Mouse (Mus musculus): Measurements from ENCODE around the gene Fn1. TPM values are rescaled to one million over a fixed set of nuclear protein-coding genes. Genes with fewer than 3 reads are reported as not detected.

The Fn1 gene
- polyA plus RNA-seq, 1 experiment from 2014 or later = 141 TPM

- WGBS = 91% methylated on average over 11 of the region's 11 CpGs
- Histone ChIP-seq H3K27me3 (no peaks in the 10 kb centered on the region), H3K4me1 (no peaks in the 10 kb centered on the region), H3K4me2 (no peak overlapping the region), H3K9me3 (no peaks in the 10 kb centered on the region), H3K36me3 (peaks cover 83% of the 10 kb centered on the region), H3K4me3 (no peak overlapping the region), H3K27ac (no peak overlapping the region), H3K9ac (no peak overlapping the region)
- ATAC-seq (ENCODE audit: borderline replicate concordance, extremely low read depth, low FRiP score, low TSS enrichment) = no peak
These were observed 63.0 kb downstream of the Fn1 start for GRCm38 (mm10) chr1:71590038-71590437.

DNA sequence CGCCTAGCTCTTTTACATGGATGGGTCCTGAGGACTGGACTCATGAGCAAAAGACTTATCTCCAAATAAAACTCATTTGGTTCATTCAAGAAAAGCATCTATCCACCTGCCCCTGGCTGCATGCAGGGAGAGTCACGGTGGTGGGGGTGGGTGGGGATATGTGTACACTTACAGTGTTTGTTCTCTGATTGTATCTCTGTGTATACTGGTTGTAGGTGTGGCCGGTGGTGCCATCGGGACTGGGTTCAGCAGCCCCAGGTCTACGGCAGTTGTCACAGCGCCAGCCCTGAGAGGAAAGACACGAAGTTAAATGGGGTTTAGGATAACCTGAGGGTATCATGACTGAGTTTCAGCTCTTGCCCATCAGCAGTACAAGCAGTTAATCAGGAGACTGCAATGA lies 66.3 kb downstream of the Fn1 start:
- Histone ChIP-seq H3K27me3 (no peaks in the 10 kb centered on the region), H3K36me3 (peaks cover 56% of the 10 kb centered on the region), H3K4me1 (no peaks in the 10 kb centered on the region), H3K9me3 (no peaks in the 10 kb centered on the region), H3K9ac (no peak overlapping the region), H3K27ac (no peak overlapping the region), H3K4me2 (no peak overlapping the region), H3K4me3 (no peak overlapping the region)
- no peak for ATAC-seq (ENCODE audit: borderline replicate concordance, extremely low read depth, low FRiP score, low TSS enrichment)
- 85% methylated on average over 7 of the region's 7 CpGs for WGBS

GRCm38 (mm10) chr1:71583900-71584299 lies 69.1 kb downstream of the Fn1 start:
- no peak overlapping the region for H3K27ac ChIP-seq
- H3K4me2 ChIP-seq = no peak overlapping the region
- H3K27me3 ChIP-seq = no peaks in the 10 kb centered on the region
- H3K36me3 ChIP-seq = peaks cover 41% of the 10 kb centered on the region
- H3K9me3 ChIP-seq = no peaks in the 10 kb centered on the region
- WGBS = 77% methylated on average over 7 of the region's 7 CpGs
- ATAC-seq (ENCODE audit: borderline replicate concordance, extremely low read depth, low FRiP score, low TSS enrichment) = no peak
- H3K4me3 ChIP-seq = no peak overlapping the region
- no peaks in the 10 kb centered on the region for H3K4me1 ChIP-seq
- H3K9ac ChIP-seq = no peak overlapping the region

DNA sequence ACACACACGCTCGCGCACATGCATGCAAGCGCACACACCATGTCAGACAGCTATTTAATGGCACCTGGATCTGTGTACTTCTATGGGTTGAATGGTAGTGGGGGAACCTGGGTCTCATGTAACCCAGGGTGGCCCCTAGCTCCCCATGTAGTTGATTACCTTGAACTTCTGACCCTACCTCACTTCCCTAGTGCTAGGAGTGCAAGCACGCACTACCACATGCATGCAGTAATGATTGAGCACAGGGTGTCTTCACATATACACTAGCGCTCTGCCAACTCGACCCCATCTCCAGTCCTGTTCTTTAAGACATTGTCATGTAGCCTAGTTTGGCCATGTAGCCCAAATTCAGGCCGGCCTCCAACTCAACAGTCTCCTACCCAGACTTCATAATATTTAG lies 69.7 kb downstream of the Fn1 start:
- Histone ChIP-seq H3K36me3 (peaks cover 44% of the 10 kb centered on the region), H3K4me1 (no peaks in the 10 kb centered on the region), H3K27me3 (no peaks in the 10 kb centered on the region), H3K27ac (no peak overlapping the region), H3K9me3 (no peaks in the 10 kb centered on the region), H3K4me2 (no peak overlapping the region), H3K9ac (no peak overlapping the region), H3K4me3 (no peak overlapping the region)
- no peak for ATAC-seq (ENCODE audit: borderline replicate concordance, extremely low read depth, low FRiP score, low TSS enrichment)
- WGBS = 93% methylated on average over 8 of the region's 8 CpGs

- WGBS = 90% methylated on average over 12 of the region's 12 CpGs
- H3K9me3 ChIP-seq = no peaks in the 10 kb centered on the region
- H3K27me3 ChIP-seq = no peaks in the 10 kb centered on the region
- peaks cover 46% of the 10 kb centered on the region for H3K36me3 ChIP-seq
- no peak overlapping the region for H3K9ac ChIP-seq
- H3K4me3 ChIP-seq = no peak overlapping the region
- no peaks in the 10 kb centered on the region for H3K4me1 ChIP-seq
- H3K27ac ChIP-seq = no peak overlapping the region
- no peak for ATAC-seq (ENCODE audit: borderline replicate concordance, extremely low read depth, low FRiP score, low TSS enrichment)
- no peak overlapping the region for H3K4me2 ChIP-seq
These were observed 72.6 kb downstream of the Fn1 start for GRCm38 (mm10) chr1:71580408-71580807.

GRCm38 (mm10) chr1:71579526-71579925 lies 73.5 kb downstream of the Fn1 start:
- ATAC-seq (ENCODE audit: borderline replicate concordance, extremely low read depth, low FRiP score, low TSS enrichment) = no peak
- Histone ChIP-seq H3K27me3 (no peaks in the 10 kb centered on the region), H3K27ac (no peak overlapping the region), H3K4me1 (no peaks in the 10 kb centered on the region), H3K4me3 (no peak overlapping the region), H3K9ac (no peak overlapping the region), H3K36me3 (peaks cover 50% of the 10 kb centered on the region), H3K4me2 (no peak overlapping the region), H3K9me3 (no peaks in the 10 kb centered on the region)
- 94% methylated on average over 4 of the region's 4 CpGs for WGBS

- no peak for ATAC-seq (ENCODE audit: borderline replicate concordance, extremely low read depth, low FRiP score, low TSS enrichment)
- no peaks in the 10 kb centered on the region for H3K27me3 ChIP-seq
- H3K4me1 ChIP-seq = no peaks in the 10 kb centered on the region
- H3K4me3 ChIP-seq = no peak overlapping the region
- no peak overlapping the region for H3K4me2 ChIP-seq
- H3K9me3 ChIP-seq = no peaks in the 10 kb centered on the region
- no peak overlapping the region for H3K9ac ChIP-seq
- H3K27ac ChIP-seq = no peak overlapping the region
- 93% methylated on average over 6 of the region's 6 CpGs for WGBS
- H3K36me3 ChIP-seq = peaks cover 74% of the 10 kb centered on the region
These were observed 76.2 kb downstream of the Fn1 start for GRCm38 (mm10) chr1:71576837-71577236.

GRCm38 (mm10) chr1:71575987-71576386 lies 77.0 kb downstream of the Fn1 start:
- no peak overlapping the region for H3K4me2 ChIP-seq
- no peak overlapping the region for H3K4me3 ChIP-seq
- H3K36me3 ChIP-seq = peaks cover 80% of the 10 kb centered on the region
- H3K9me3 ChIP-seq = no peaks in the 10 kb centered on the region
- no peaks in the 10 kb centered on the region for H3K27me3 ChIP-seq
- 87% methylated on average over 7 of the region's 7 CpGs for WGBS
- H3K27ac ChIP-seq = no peak overlapping the region
- H3K9ac ChIP-seq = no peak overlapping the region
- no peak for ATAC-seq (ENCODE audit: borderline replicate concordance, extremely low read depth, low FRiP score, low TSS enrichment)
- H3K4me1 ChIP-seq = no peaks in the 10 kb centered on the region

DNA sequence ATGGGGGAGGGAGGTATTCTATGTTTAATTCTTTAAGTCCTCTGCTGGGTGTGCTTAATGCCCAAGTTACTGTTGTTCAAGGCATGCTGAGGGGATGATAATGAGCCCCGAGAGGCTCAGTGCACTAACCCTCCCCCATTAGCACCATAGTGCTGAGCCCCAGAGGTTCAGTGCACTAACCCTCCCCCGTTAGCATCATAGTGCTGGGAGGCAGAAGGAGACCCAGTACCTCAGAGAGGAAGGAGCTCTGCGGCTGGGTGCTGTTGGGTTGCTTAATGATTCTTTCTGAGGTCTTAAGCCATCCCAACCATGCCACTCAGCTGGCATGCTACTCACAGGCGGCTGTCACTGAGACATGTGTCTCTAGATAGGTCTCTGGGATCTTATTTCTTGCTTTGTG lies 82.9 kb downstream of the Fn1 start:
- H3K9ac ChIP-seq = no peak overlapping the region
- WGBS = 75% methylated on average over 4 of the region's 4 CpGs

DNA sequence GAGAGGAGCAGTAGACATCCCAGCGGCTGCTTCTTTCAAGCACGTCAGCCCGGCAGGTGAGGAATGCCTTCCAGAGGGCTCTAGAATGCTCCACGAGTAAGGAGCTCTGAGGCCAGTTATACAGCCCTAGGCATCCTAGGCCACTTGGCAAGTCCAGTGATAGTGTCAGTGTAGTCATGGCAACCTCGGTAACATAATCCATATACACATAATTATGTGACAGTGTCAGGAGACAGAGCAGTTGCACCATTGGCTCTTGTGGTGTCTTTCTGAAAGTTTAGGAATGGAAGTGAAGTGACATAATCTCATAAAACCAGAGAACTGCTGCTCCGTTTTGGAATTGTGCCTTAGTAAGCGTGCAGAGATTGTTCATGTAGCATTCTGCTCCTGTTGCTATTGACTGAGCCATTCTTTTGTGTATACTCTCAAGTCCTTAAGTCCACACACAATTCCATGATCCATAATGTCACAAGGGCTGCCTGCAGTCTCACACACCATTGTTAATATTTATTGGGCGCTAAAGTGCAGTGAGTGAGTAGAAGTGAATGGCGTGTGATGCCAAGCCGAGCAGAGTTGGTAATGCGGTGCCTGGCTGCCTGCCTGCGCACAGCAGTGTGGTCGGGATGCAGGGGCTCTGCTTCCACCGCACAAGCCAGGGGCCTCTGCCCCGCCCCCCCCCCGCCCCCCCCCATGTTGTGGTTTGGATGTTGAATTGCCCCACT lies 85.0 kb downstream of the Fn1 start:
- 52% methylated on average over 16 of the region's 16 CpGs for WGBS
- H3K4me3 ChIP-seq = no peak overlapping the region
- H3K9me3 ChIP-seq = no peaks in the 10 kb centered on the region
- H3K36me3 ChIP-seq = peaks cover 78% of the 10 kb centered on the region
- no peak overlapping the region for H3K9ac ChIP-seq
- H3K4me2 ChIP-seq = no peak overlapping the region
- no peaks in the 10 kb centered on the region for H3K4me1 ChIP-seq
- H3K27me3 ChIP-seq = no peaks in the 10 kb centered on the region
- ATAC-seq (ENCODE audit: borderline replicate concordance, extremely low read depth, low FRiP score, low TSS enrichment) = peak; percentile 91
- H3K27ac ChIP-seq = no peak overlapping the region; the same call in 1 of the 2 replicates

More for the DNA sequence above, 82.9 kb downstream of the Fn1 start:
- Histone ChIP-seq H3K27me3 (no peaks in the 10 kb centered on the region), H3K36me3 (peaks cover 76% of the 10 kb centered on the region), H3K4me3 (no peak overlapping the region), H3K4me2 (no peak overlapping the region), H3K27ac (no peak overlapping the region), H3K4me1 (no peaks in the 10 kb centered on the region), H3K9me3 (no peaks in the 10 kb centered on the region)
- ATAC-seq (ENCODE audit: borderline replicate concordance, extremely low read depth, low FRiP score, low TSS enrichment) = no peak

DNA sequence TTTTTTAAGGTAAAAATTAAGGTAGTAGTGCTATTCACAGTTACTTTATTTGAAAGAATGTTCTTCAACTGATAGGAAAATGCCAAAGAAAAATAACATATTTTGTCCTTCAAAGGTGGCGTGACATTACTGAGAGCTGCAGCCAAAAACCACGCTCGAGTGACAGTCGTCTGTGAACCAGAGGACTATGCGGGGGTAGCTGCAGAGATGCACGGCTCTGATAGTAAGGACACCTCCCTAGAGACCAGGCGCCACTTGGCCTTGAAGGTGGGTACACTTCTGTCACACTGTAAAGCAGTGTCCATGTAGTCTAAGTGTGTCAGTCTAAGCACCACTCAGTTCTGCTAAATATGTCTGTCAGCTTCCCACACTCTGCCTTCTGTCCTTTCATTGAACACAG lies 88.7 kb downstream of the Fn1 start:
- Histone ChIP-seq H3K4me3 (no peak overlapping the region), H3K27ac (no peak overlapping the region), H3K9ac (no peak overlapping the region), H3K9me3 (no peaks in the 10 kb centered on the region), H3K27me3 (no peaks in the 10 kb centered on the region), H3K4me2 (no peak overlapping the region), H3K36me3 (peaks cover 71% of the 10 kb centered on the region), H3K4me1 (no peaks in the 10 kb centered on the region)
- no peak for ATAC-seq (ENCODE audit: borderline replicate concordance, extremely low read depth, low FRiP score, low TSS enrichment)
- WGBS = 93% methylated on average over 7 of the region's 7 CpGs

DNA sequence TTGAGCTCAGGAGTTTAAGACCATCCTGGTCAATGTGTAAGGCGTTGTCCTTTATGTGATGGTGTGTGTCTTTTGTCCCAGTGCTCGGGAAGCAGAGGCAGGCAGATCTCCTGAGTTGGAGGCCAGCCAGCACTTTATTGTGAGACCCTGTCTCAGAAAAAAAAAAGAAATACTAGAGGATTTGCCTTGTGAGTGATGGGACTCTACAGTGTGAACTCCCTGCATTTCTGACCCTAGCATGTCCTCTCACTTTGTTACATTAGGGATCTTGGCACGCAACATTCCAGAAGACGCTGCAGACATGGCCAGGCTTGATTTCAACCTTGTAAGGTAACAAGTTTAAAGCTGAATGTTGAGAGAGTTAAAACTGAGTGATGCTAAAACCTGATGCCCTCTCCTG lies 92.4 kb downstream of the Fn1 start:
- Histone ChIP-seq H3K27me3 (no peaks in the 10 kb centered on the region), H3K9ac (no peak overlapping the region), H3K4me3 (no peak overlapping the region), H3K36me3 (peaks cover 46% of the 10 kb centered on the region), H3K9me3 (no peaks in the 10 kb centered on the region), H3K4me1 (peaks cover 13% of the 10 kb centered on the region), H3K4me2 (no peak overlapping the region), H3K27ac (no peak overlapping the region)
- no peak for ATAC-seq (ENCODE audit: borderline replicate concordance, extremely low read depth, low FRiP score, low TSS enrichment)
- 98% methylated on average over 4 of the region's 4 CpGs for WGBS
